In the genomic region with DNA sequence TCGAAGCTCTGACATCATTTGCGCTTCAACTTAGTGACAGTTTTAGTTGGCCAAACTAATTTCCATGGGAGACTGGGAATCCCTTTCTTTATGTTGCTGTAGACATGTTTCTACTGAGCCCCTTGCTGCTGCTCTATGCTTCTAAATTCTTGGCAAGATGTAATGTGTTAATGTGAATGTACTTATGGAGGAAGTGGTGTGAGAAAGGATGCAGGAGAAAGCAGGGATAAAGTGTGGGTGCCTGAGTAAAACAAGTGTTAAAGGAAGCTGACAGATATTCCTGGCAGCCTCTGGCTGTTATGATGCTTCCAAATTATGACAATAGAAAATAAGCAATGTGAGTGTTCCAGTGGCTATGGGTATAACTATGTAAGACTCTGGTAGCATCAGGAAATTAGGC, we compare ENCODE assay signal across 29 mouse cellular contexts.
DNase-seq lines count a peak whose midpoint lies in the region; ATAC-seq lines count a peak whose summit lies in the region.
"Had no signal": no experiment of that assay in that cellular context is flagged by ENCODE, and none has a peak within 500 bp of the region (broad histone marks: within the 10 kb centered on the region; RNA-seq: fewer than 3 reads in every experiment).

No protein-coding gene starts in this region.

- no peaks in the 10 kb centered on the region for H3K36me3 ChIP-seq in forebrain, embryonic 14.5 days (ENCODE audit: control insufficient read depth, insufficient read depth, low read length)
- H3K36me3 ChIP-seq in forebrain, embryonic 11.5 days (ENCODE audit: control insufficient read depth, insufficient read depth, low read length): no peaks in the 10 kb centered on the region
- H3K36me3 ChIP-seq: embryonic facial prominence, embryonic 12.5 days; embryonic facial prominence, embryonic 15.5 days; forebrain, embryonic 15.5 days; heart, embryonic 12.5 days; heart, embryonic 15.5 days; hindbrain, embryonic 10.5 days; hindbrain, embryonic 13.5 days had no signal

- peak; percentile 35 for DNase-seq in forebrain, embryonic 14.5 days (ENCODE audit: low spot score)
- DNase-seq in forebrain, embryonic 11.5 days (ENCODE audit: low spot score): no peak
- DNase-seq in frontal cortex, adult 2 months (ENCODE audit: extremely low spot score in 1 of 2, low spot score in 1 of 2): peak; percentile 8 to 46
- DNase-seq in frontal cortex, postnatal 14 days (ENCODE audit: low spot score in 2 of 2): no peak
- DNase-seq in left cerebral cortex, postnatal 25 days (ENCODE audit: low spot score in 2 of 2): peak; percentile 17 to 67
- DNase-seq in left cerebral cortex, postnatal 36 days (ENCODE audit: low spot score in 2 of 2): no peak
- DNase-seq in brain, adult 2 months (ENCODE audit: low read depth, low spot score): peak; percentile 59
- DNase-seq in gastrocnemius, postnatal 25 days: no peak
- DNase-seq: adrenal gland, adult 8-10 months; adrenal gland, postnatal 25 days; cerebellum, adult 11 months; cerebellum, adult 2 months; cerebellum, adult 9-11 months; cerebellum, postnatal 25 days; gastrocnemius, adult 2 months; gastrocnemius, postnatal 14 days; heart, adult 18-20 months; heart, postnatal 10 days; heart, postnatal 36 days had no signal

- no peak overlapping the region for H3K4me3 ChIP-seq in forebrain, embryonic 14.5 days (ENCODE audit: low read depth, low read length)
- no peak overlapping the region for H3K4me3 ChIP-seq in forebrain, embryonic 11.5 days (ENCODE audit: low read depth, low read length)
- H3K4me3 ChIP-seq: embryonic facial prominence, embryonic 12.5 days; embryonic facial prominence, embryonic 15.5 days; forebrain, embryonic 15.5 days; gastrocnemius, adult 2 months; heart, embryonic 12.5 days; heart, embryonic 15.5 days; hindbrain, embryonic 10.5 days; hindbrain, embryonic 13.5 days had no signal

- peaks cover 2% of the 10 kb centered on the region; the same call in 1 of the 2 replicates for H3K4me1 ChIP-seq in forebrain, embryonic 14.5 days (ENCODE audit: control insufficient read depth, insufficient read depth, low read length)
- H3K4me1 ChIP-seq in forebrain, embryonic 11.5 days (replicated peaks; ENCODE audit: control insufficient read depth, insufficient read depth, low read length): no peaks in the 10 kb centered on the region
- H3K4me1 ChIP-seq: embryonic facial prominence, embryonic 12.5 days; embryonic facial prominence, embryonic 15.5 days; heart, embryonic 12.5 days; heart, embryonic 15.5 days; hindbrain, embryonic 10.5 days; hindbrain, embryonic 13.5 days had no signal

- no peak overlapping the region for H3K9ac ChIP-seq in forebrain, embryonic 14.5 days (ENCODE audit: low read length)
- no peak overlapping the region for H3K9ac ChIP-seq in forebrain, embryonic 11.5 days (ENCODE audit: low read length)
- H3K9ac ChIP-seq: embryonic facial prominence, embryonic 12.5 days; embryonic facial prominence, embryonic 15.5 days; forebrain, embryonic 15.5 days; heart, embryonic 12.5 days; heart, embryonic 15.5 days; hindbrain, embryonic 13.5 days had no signal

- intact Hi-C loops in left cerebral cortex, postnatal 25 days (cut with DNase I): loop anchor here (5.0 kb wide), 1 partner anchor 153 kb away; no protein-coding TSS in a partner anchor
- intact Hi-C loops in left cerebral cortex, postnatal 36 days (cut with DNase I): no loop called here

- 85% methylated on average over 2 of the region's 2 CpGs for WGBS in forebrain, embryonic 14.5 days
- 87% methylated on average over 2 of the region's 2 CpGs for whole genome bisulfite sequencing in forebrain, embryonic 11.5 days

- no peak overlapping the region for H3K27ac ChIP-seq in forebrain, embryonic 14.5 days (ENCODE audit: low read depth, low read length)
- H3K27ac ChIP-seq in forebrain, embryonic 11.5 days (ENCODE audit: low read depth, low read length): no peak overlapping the region
- H3K27ac ChIP-seq: embryonic facial prominence, embryonic 12.5 days; embryonic facial prominence, embryonic 15.5 days; forebrain, embryonic 15.5 days; gastrocnemius, adult 2 months; heart, embryonic 15.5 days; hindbrain, embryonic 10.5 days; hindbrain, embryonic 13.5 days had no signal

- no peak overlapping the region for H3K4me2 ChIP-seq in forebrain, embryonic 14.5 days (ENCODE audit: low read length)
- H3K4me2 ChIP-seq in forebrain, embryonic 11.5 days (ENCODE audit: low read depth, low read length, severe bottlenecking): no peak overlapping the region
- H3K4me2 ChIP-seq: embryonic facial prominence, embryonic 12.5 days; embryonic facial prominence, embryonic 15.5 days; forebrain, embryonic 15.5 days; heart, embryonic 12.5 days; heart, embryonic 15.5 days; hindbrain, embryonic 13.5 days had no signal

- no peaks in the 10 kb centered on the region for H3K9me3 ChIP-seq in forebrain, embryonic 14.5 days (replicated peaks; ENCODE audit: control insufficient read depth, low read length)
- H3K9me3 ChIP-seq in forebrain, embryonic 11.5 days (ENCODE audit: control insufficient read depth, low read length): no peaks in the 10 kb centered on the region
- H3K9me3 ChIP-seq: embryonic facial prominence, embryonic 12.5 days; embryonic facial prominence, embryonic 15.5 days; forebrain, embryonic 15.5 days; heart, embryonic 12.5 days; heart, embryonic 15.5 days; hindbrain, embryonic 10.5 days; hindbrain, embryonic 13.5 days had no signal

- no peak for ATAC-seq in forebrain, embryonic 14.5 days
- ATAC-seq in forebrain, embryonic 11.5 days (replicated peaks; ENCODE audit: low FRiP score): no peak
- ATAC-seq: activated CD4-positive, CD25-positive, alpha-beta regulatory T cell, adult 4 months; forebrain, embryonic 15.5 days; hindbrain, embryonic 16.5 days; intestine, embryonic 16.5 days had no signal

- no peaks in the 10 kb centered on the region for H3K27me3 ChIP-seq in forebrain, embryonic 14.5 days (replicated peaks; ENCODE audit: control insufficient read depth, insufficient read depth, low read length)
- no peaks in the 10 kb centered on the region for H3K27me3 ChIP-seq in forebrain, embryonic 11.5 days (ENCODE audit: control insufficient read depth, insufficient read depth, low read length)
- H3K27me3 ChIP-seq: embryonic facial prominence, embryonic 12.5 days; embryonic facial prominence, embryonic 15.5 days; forebrain, embryonic 15.5 days; heart, embryonic 12.5 days; heart, embryonic 15.5 days; hindbrain, embryonic 13.5 days had no signal

Comparison
In these comparisons a context has a peak if more than half of its experiments do, and no peak if none do; other contexts are left out.
1. DNase-seq: peak in forebrain, embryonic 14.5 days (single experiment), frontal cortex, adult 2 months (2 of 2), left cerebral cortex, postnatal 25 days (2 of 2) and brain, adult 2 months (single experiment); none in forebrain, embryonic 11.5 days (single experiment), frontal cortex, postnatal 14 days (0 of 2), left cerebral cortex, postnatal 36 days (0 of 2) and gastrocnemius, postnatal 25 days (single experiment).